Mouse (Mus musculus): ENCODE data around the gene Hspa1a.
"Not testable (repeated sequence)": the region's sequence is repeated elsewhere in the genome, so short reads cannot be mapped to it uniquely, and the experiment has no call there.

- not testable (repeated sequence) for TF ChIP-seq CTCF (IDR thresholded peaks at IDR 0.05; ENCODE audit: control insufficient read depth, insufficient read depth, insufficient replicate concordance, low read depth, low read length); POLR2A (IDR thresholded peaks at IDR 0.05; ENCODE audit: control insufficient read depth, low read depth, low read length)
These were observed 275 bp downstream of the Hspa1a start for GRCm38 (mm10) chr17:34971694-34972068.
